Mouse (Mus musculus) liver, embryonic 15.5 days (tissue): ENCODE measurements around the gene Alkbh5. TPM values are rescaled to one million over a fixed set of nuclear protein-coding genes. Genes with fewer than 3 reads are reported as not detected.

Source experiments
- ATAC-seq: fragments of 200-750 bp; cut with Nextera tagmentation; 2 replicates; pipeline ENCODE4 v1.8.0; 2017; ENCODE audit warnings: moderate number of reproducible peaks, mild to moderate bottlenecking, moderate library complexity; ENCODE audit not compliant: insufficient read depth
- H3K27ac ChIP-seq: fragments of 300-500 bp; sonication (generic); replicated peaks from 2 replicates; pipeline ENCODE4 v1.5.1; 2015; ENCODE audit warnings: mild to moderate bottlenecking, inconsistent platforms
- H3K27me3 ChIP-seq: fragments of 300-500 bp; sonication (generic); 2 replicates; pipeline ENCODE4 v1.6.1; 2015; ENCODE audit warnings: mild to moderate bottlenecking, inconsistent platforms
- H3K36me3 ChIP-seq: fragments of 300-500 bp; sonication (generic); replicated peaks from 2 replicates; pipeline ENCODE4 v1.6.1; 2015; ENCODE audit warnings: moderate library complexity, mild to moderate bottlenecking, inconsistent platforms
- H3K4me1 ChIP-seq: fragments of 300-500 bp; sonication (generic); replicated peaks from 2 replicates; pipeline ENCODE4 v1.6.1; 2015; ENCODE audit warnings: inconsistent platforms
- H3K4me2 ChIP-seq: fragments of 300-500 bp; sonication (generic); 2 replicates; pipeline ENCODE4 v1.6.1; 2015; ENCODE audit warnings: moderate library complexity, mild to moderate bottlenecking, inconsistent platforms
- H3K4me3 ChIP-seq: fragments of 300-500 bp; sonication (generic); replicated peaks from 2 replicates; pipeline ENCODE4 v1.5.1; 2015; ENCODE audit warnings: mild to moderate bottlenecking, inconsistent platforms
- H3K9ac ChIP-seq: fragments of 300-500 bp; sonication (generic); 2 replicates; pipeline ENCODE4 v1.6.1; 2015; ENCODE audit warnings: moderate library complexity, mild to moderate bottlenecking, inconsistent platforms
- H3K9me3 ChIP-seq: fragments of 300-500 bp; sonication (generic); replicated peaks from 2 replicates; pipeline ENCODE4 v1.6.1; 2016; ENCODE audit warnings: inconsistent platforms
- WGBS: fragments of 180-500 bp; shearing (Covaris S2); methylation state at CpG from one replicate; pipeline ENCODE4 v1.1.7; 2015; ENCODE audit warnings: mixed read lengths; ENCODE audit not compliant: insufficient replicate concordance; 5-methylcytosine and 5-hydroxymethylcytosine counted together
- polyA plus RNA-seq: library from polyadenylated mRNA; unstranded; fragments of >200 nt; fragmentation: Nextera tagmentation; extraction: Ambion mirVana; gene quantifications from 2 replicates; pipeline ENCODE4 v1.2.1, GENCODE M21; 2015

The Alkbh5 gene
- polyA plus RNA-seq: 16.8 and 17.3 TPM in 2 replicates

DNA sequence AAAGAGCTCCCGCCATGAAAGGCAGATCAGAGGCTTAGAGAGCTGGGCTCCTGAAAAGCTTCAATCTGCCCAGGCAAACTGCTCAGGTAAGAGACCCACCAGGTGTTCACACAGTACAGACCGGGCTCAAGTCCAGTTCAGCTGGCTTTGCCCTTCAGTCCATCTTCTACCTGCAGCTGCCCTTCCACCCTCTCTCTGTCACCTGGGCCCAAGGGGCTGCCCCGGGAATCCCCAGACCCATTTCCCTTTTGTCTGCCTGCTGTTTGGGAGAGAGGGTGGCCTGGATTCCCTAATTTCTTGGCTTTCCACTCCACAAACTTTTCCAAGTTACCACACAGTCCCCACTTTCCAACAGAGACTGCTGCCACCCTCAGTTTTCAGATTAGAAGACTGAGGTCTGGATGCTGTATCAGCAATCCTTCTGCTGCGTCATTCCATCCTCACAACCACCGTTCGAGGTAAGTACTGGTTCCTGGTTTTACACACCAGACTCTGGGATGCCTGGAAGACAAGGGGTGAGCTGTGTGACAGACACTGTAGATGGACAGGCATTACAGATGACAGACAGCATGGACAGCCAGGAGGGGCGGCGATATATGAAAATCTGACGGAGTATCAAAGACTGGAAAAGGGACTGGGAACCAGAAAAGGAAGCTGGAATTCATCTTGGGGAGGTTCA lies at the start of gene Alkbh5:
Gene Alkbh5 (plus strand): TSS at position 202 of the 679 bp plus-strand sequence.
- H3K36me3 ChIP-seq: 0 out of 2 replicates have a peak, but pooled peaks cover under 1% of the 10 kb centered on the region
- ATAC-seq: no peak
- 28% methylated on average over 9 of the region's 9 CpGs for WGBS
- peak within 1 kb of the TSS; percentile 96 for H3K4me3 ChIP-seq
- H3K9ac ChIP-seq: peak within 1 kb of the TSS; percentile 84
- no peaks in the 10 kb centered on the region for H3K9me3 ChIP-seq
- H3K27me3 ChIP-seq: peaks cover 7% of the 10 kb centered on the region; the same call in 1 of the 2 replicates
- H3K27ac ChIP-seq: peak within 1 kb of the TSS; percentile 98
- H3K4me2 ChIP-seq: peak within 1 kb of the TSS; percentile 93
- H3K4me1 ChIP-seq: peaks cover 41% of the 10 kb centered on the region

DNA sequence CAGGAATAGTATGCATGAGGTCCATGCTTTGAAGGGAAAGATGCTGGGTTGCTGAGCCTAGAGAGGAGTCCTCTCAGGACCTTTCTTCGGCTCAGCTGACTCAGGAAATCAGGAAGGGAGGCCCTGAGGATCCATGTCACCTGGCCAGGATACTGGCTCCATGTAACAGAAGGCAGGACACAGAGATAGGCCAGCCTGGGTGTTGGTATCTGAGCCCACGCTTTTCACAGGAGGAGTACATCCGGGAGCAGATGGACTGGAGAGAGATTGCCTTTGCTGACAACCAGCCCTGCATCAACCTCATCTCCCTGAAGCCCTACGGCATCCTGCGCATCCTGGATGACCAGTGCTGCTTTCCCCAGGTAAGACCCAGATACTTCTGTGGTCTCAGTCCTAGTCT lies 43.5 kb upstream of the Alkbh5 start:
- H3K36me3 ChIP-seq: no peaks in the 10 kb centered on the region
- no peaks in the 10 kb centered on the region for H3K9me3 ChIP-seq
- peaks cover 17% of the 10 kb centered on the region for H3K4me1 ChIP-seq
- no peak overlapping the region for H3K9ac ChIP-seq
- WGBS: 69% methylated on average over 5 of the region's 5 CpGs
- no peak for ATAC-seq
- H3K27ac ChIP-seq: no peak overlapping the region
- no peak overlapping the region for H3K4me3 ChIP-seq
- H3K27me3 ChIP-seq: peaks cover 33% of the 10 kb centered on the region
- no peak overlapping the region for H3K4me2 ChIP-seq

DNA sequence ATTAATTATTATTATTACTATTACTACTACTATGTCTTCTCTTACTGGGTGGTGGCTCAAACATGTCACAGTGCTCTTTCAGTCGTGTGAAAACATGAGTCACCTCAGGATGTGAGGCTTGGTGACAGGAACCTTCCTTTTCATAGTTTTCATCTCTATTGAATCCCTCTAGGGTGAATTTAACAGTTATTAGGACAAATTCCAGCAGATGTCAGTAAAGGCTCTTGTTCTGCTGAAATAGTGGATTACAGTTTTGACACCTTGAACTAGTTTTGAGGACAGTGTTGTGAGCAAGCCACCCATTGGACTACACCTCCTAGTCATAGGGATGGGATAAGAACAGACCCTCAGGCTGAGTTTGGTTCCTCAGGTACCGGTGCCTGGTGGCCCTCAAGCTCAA lies 40.5 kb upstream of the Alkbh5 start:
- Histone ChIP-seq H3K9ac (no peak overlapping the region), H3K9me3 (no peaks in the 10 kb centered on the region), H3K27ac (no peak overlapping the region), H3K36me3 (no peaks in the 10 kb centered on the region), H3K4me1 (0 out of 2 replicates have a peak, but pooled peaks cover 3% of the 10 kb centered on the region), H3K4me2 (no peak overlapping the region), H3K4me3 (no peak overlapping the region), H3K27me3 (peaks cover 37% of the 10 kb centered on the region)
- no peak for ATAC-seq
- 49% methylated on average over 2 of the region's 2 CpGs for WGBS

DNA sequence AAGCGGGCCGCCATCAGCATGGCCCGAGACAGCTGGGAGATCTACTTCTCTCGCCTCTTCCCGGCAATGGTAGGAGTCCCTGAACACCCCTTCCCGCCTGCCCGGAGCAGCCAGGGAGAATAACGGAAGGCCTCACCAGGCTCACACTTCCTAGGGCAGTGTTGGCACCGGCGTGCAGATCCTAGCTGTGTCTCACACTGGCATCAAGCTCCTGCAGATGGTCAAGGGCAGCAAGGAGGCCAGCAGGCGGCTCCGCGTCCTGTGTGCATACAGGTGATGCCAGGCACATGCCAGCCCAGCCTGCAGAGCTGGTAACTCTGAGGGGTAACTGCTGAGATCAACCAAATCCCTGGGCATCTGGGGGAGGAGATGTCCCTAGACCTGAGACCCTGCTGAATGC lies 28.9 kb upstream of the Alkbh5 start:
- Histone ChIP-seq H3K27ac (no peak overlapping the region), H3K9ac (no peak overlapping the region), H3K9me3 (no peaks in the 10 kb centered on the region), H3K4me1 (peaks cover 39% of the 10 kb centered on the region), H3K27me3 (peaks cover 26% of the 10 kb centered on the region), H3K4me3 (no peak overlapping the region), H3K4me2 (no peak overlapping the region), H3K36me3 (no peaks in the 10 kb centered on the region)
- WGBS: 82% methylated on average over 13 of the region's 13 CpGs
- no peak for ATAC-seq

DNA sequence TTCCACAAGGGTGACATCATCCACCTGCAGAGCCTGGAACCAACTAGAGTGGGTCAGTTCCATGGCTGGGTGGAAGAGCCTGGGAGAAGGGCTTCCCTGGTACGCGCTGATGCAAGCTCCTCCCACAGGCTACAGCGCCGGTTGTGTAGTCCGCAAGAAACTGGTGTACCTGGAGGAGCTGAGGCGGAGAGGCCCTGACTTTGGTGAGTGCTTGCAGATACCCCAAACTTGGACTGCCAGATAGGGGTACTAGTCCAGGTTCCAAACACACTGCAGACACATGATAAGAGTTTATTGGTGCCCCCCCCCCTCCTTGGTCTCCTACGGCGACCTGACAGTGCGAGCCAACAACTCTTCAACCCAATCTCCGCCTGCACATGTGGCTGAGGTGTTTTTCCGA lies 27.2 kb upstream of the Alkbh5 start:
- Histone ChIP-seq H3K4me3 (peak overlapping the region; percentile 55), H3K4me1 (peaks cover 39% of the 10 kb centered on the region), H3K9ac (peak overlapping the region; percentile 43), H3K4me2 (peak overlapping the region; percentile 82), H3K27me3 (peaks cover 18% of the 10 kb centered on the region), H3K36me3 (no peaks in the 10 kb centered on the region), H3K9me3 (no peaks in the 10 kb centered on the region), H3K27ac (peak overlapping the region; percentile 68)
- WGBS: 2% methylated on average over 11 of the region's 11 CpGs
- ATAC-seq: peak; percentile 92

DNA sequence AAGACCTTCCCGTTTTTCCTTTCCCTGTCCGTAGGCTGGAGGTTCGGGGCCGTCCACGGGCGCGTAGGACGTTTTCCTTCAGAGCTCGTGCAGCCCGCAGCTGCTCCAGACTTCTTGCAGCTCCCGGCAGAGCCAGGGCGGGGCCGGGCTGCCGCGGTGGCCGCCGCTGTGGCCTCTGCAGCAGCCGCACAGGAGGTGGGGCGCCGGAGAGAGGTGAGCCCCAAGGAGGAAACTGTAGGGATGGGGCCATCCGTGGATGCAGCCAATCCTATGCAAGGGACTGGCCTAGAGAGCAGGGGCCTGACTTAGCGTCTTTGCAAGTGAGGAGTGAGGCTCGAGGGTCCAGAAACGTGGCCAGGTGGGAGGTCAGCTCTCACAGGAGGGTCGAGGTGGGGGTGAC lies 26.7 kb upstream of the Alkbh5 start:
- WGBS: under 1% methylated on average over 25 of the region's 25 CpGs
- peak; percentile 81 for ATAC-seq
- no peaks in the 10 kb centered on the region for H3K36me3 ChIP-seq
- peaks cover 39% of the 10 kb centered on the region for H3K4me1 ChIP-seq
- peaks cover 21% of the 10 kb centered on the region for H3K27me3 ChIP-seq
- no peaks in the 10 kb centered on the region for H3K9me3 ChIP-seq
- peak overlapping the region; percentile 82 for H3K4me2 ChIP-seq
- H3K4me3 ChIP-seq: peak overlapping the region; percentile 55
- peak overlapping the region; percentile 43 for H3K9ac ChIP-seq
- peak overlapping the region; percentile 68 for H3K27ac ChIP-seq

DNA sequence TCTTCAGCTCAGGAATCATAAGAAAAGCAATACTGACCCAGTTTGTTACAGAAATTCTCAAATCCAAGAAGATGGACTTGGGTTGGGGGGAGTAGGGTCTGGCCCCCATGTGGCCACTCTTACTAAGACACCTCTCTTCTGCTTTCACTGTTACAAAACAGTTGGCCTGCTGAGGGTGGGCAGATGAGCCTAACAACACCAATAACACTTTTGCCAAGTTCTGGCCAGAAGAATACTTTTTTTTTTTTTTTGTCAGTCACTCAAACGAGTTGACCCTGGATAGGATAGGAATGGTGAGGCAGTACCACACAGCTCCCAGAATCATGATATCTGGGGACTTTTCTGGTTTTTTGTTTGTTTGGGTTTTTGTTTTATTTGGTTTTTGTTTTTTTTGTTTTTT lies 24.3 kb upstream of the Alkbh5 start:
- no peak for ATAC-seq

DNA sequence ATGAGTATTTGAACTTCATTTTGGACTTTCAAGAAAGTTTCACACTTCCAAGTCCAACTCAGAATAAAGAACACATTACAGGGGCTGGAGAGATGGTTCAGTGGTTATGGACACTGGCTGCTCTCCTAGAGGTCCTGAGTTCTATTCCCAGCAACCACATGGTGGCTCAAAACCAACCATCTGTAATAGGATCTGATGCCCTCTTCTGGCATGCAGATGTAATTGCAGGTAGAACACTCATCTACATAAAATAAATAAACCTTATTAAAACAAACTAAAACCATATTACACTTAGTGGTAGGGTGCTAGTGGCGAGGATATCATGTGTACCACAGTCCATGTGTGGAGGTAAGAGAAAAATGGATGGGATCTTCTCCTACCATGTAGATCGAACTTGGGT lies 23.7 kb upstream of the Alkbh5 start:
- Histone ChIP-seq H3K4me2 (no peak overlapping the region), H3K27ac (no peak overlapping the region), H3K27me3 (peaks cover 21% of the 10 kb centered on the region), H3K4me1 (peaks cover 39% of the 10 kb centered on the region), H3K36me3 (no peaks in the 10 kb centered on the region), H3K4me3 (no peak overlapping the region), H3K9ac (no peak overlapping the region), H3K9me3 (no peaks in the 10 kb centered on the region)
- 55% methylated on average over 2 of the region's 2 CpGs for WGBS
- ATAC-seq: no peak

More for the DNA sequence above, 24.3 kb upstream of the Alkbh5 start:
- WGBS: 70% methylated on average over 1 of the region's 1 CpGs
- H3K9ac ChIP-seq: no peak overlapping the region
- H3K4me1 ChIP-seq: peaks cover 39% of the 10 kb centered on the region
- no peak overlapping the region for H3K4me3 ChIP-seq
- H3K27me3 ChIP-seq: peaks cover 21% of the 10 kb centered on the region
- no peaks in the 10 kb centered on the region for H3K9me3 ChIP-seq
- H3K36me3 ChIP-seq: no peaks in the 10 kb centered on the region
- H3K27ac ChIP-seq: no peak overlapping the region
- no peak overlapping the region for H3K4me2 ChIP-seq

DNA sequence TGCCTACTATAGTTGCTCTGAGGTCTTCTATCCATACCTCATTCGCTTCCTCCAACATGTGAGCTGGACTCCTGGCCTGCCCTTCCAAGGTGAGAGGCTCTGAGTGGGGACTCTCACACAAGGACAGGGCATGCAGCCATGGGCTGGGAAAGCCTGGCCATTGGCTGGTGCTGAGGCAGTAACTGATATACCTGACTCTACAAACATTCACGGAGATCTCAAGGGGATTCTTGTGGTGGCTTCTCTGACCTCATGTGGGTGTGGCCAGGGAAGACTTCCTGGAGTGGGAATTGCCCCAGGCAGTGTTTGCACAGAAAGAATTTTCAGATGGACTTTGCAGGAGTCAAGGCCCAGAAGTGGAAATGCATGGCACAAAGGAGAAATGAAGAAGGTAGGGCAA lies 21.2 kb upstream of the Alkbh5 start:
- H3K9ac ChIP-seq: no peak overlapping the region
- ATAC-seq: no peak
- H3K4me1 ChIP-seq: peaks cover 19% of the 10 kb centered on the region
- no peak overlapping the region for H3K4me2 ChIP-seq
- 45% methylated on average over 2 of the region's 2 CpGs for WGBS
- no peaks in the 10 kb centered on the region for H3K9me3 ChIP-seq
- no peaks in the 10 kb centered on the region for H3K36me3 ChIP-seq
- no peak overlapping the region for H3K27ac ChIP-seq
- no peak overlapping the region for H3K4me3 ChIP-seq
- H3K27me3 ChIP-seq: peaks cover 14% of the 10 kb centered on the region

DNA sequence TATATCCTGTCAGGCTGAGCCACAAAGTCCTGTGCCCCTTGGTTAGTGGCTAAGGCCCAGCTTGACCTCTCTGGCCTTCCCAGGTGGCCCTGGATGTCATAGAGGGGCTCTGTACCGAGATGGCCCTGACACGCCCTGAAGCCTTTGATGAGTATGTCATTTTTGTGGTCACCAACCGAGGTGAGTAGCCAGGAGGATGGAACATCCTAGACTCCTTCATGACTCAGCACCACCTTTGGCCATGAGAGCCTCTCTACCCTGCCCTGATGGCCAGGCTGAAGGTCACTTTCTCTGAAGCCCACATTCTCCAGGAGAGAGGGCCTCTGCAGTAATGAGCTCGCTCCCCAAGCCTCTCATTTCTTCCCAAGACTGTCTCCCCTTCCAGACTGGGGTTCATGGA lies 17.9 kb upstream of the Alkbh5 start:
- Histone ChIP-seq H3K4me2 (no peak overlapping the region), H3K9me3 (no peaks in the 10 kb centered on the region), H3K36me3 (no peaks in the 10 kb centered on the region), H3K27me3 (peaks cover 5% of the 10 kb centered on the region; the same call in 1 of the 2 replicates), H3K27ac (no peak overlapping the region), H3K4me3 (no peak overlapping the region), H3K4me1 (no peaks in the 10 kb centered on the region), H3K9ac (no peak overlapping the region)
- no peak for ATAC-seq
- WGBS: 54% methylated on average over 4 of the region's 4 CpGs

DNA sequence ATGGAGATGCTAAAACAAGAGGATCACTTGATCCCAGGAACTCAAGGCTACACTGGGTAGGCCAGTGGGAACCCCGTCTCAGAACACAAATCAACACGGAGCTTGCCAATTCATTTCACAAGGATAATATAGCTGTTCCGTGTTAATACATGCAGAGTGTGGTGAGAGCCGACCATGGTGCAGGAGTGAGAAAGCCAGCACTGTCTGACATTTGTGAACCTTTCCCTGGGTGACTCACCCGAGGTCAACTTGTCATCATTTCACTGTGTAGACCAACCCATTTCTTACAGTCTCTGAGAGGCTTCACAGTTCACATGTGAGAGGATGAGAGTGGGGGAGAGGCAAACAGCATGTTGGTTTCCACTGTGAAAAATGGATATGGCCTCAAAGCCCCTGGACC lies 14.2 kb upstream of the Alkbh5 start:
- Histone ChIP-seq H3K9ac (no peak overlapping the region), H3K4me2 (no peak overlapping the region), H3K36me3 (no peaks in the 10 kb centered on the region), H3K27me3 (no peaks in the 10 kb centered on the region; the same call in 1 of the 2 replicates), H3K9me3 (no peaks in the 10 kb centered on the region), H3K4me3 (no peak overlapping the region), H3K27ac (no peak overlapping the region), H3K4me1 (no peaks in the 10 kb centered on the region)
- WGBS: 53% methylated on average over 5 of the region's 5 CpGs
- no peak for ATAC-seq
